Mouse (Mus musculus) ES-E14 (cell line): ENCODE data around the gene Cbx3.

ENCODE experiments used
- HCFC1 ChIP-seq: IDR thresholded peaks from 2 replicates; pipeline ENCODE4 v1.6.1; 2012; ENCODE audit warnings: low read length, inconsistent platforms, borderline replicate concordance; ENCODE audit not compliant: insufficient read depth
- ZC3H11A ChIP-seq: IDR thresholded peaks from 2 replicates; pipeline ENCODE4 v1.6.1; 2012; ENCODE audit warnings: low read depth, mild to moderate bottlenecking, inconsistent platforms, low read length, borderline replicate concordance

DNA sequence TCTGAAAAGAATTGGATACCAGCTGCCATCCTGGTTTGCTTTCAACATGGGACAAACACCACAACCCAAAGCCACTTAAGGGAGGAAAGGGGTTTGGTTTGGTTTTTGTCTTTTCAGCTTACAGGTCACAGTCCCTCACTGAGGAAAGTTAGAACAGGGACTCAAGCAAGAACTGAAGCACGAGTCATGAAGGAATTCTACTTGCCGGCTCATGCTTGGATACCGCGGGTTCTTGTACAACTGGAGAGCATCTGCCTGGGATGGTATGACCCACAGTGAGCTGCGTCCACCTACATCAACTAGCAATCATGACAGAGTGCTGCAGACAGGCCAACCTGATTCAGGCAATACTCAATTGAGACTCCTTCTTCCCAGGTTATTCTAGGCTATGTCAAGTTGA, 16.6 kb downstream of the Cbx3 start:
- no peak for TF ChIP-seq ZC3H11A
- TF ChIP-seq HCFC1: no peak
